Mouse (Mus musculus) midbrain, embryonic 14.5 days (tissue): ENCODE measurements around the gene Phkb. TPM values are rescaled to one million over a fixed set of nuclear protein-coding genes. Genes with fewer than 3 reads are reported as not detected.

Source experiments
- ATAC-seq: fragments of 200-750 bp; cut with Nextera tagmentation; 2 replicates; pipeline ENCODE4 v1.8.0; 2017; ENCODE audit warnings: moderate number of reproducible peaks, moderate library complexity; ENCODE audit not compliant: low FRiP score, low TSS enrichment
- DNase-seq: peaks from one replicate; pipeline ENCODE4 v3.0.0-alpha.2; 2015
- H3K27ac ChIP-seq: fragments of 300-500 bp; sonication (generic); replicated peaks from 2 replicates; pipeline ENCODE4 v1.5.1; 2014; ENCODE audit warnings: mild to moderate bottlenecking, low read depth, low read length, moderate library complexity
- H3K27me3 ChIP-seq: fragments of 300-500 bp; sonication (generic); 2 replicates; pipeline ENCODE4 v1.6.1; 2014; ENCODE audit warnings: low read length, control low read depth, mixed read lengths; ENCODE audit not compliant: control insufficient read depth, insufficient read depth
- H3K36me3 ChIP-seq: fragments of 300-500 bp; sonication (generic); 2 replicates; pipeline ENCODE4 v1.6.1; 2014; ENCODE audit warnings: low read length, control low read depth; ENCODE audit not compliant: control insufficient read depth, insufficient read depth
- H3K4me1 ChIP-seq: fragments of 300-500 bp; sonication (generic); 2 replicates; pipeline ENCODE4 v1.6.1; 2014; ENCODE audit warnings: mild to moderate bottlenecking, antibody characterized with exemption, low read length, control low read depth; ENCODE audit not compliant: control insufficient read depth, insufficient read depth
- H3K4me2 ChIP-seq: fragments of 300-500 bp; sonication (generic); 2 replicates; pipeline ENCODE4 v1.6.1; 2014; ENCODE audit warnings: mild to moderate bottlenecking, low read length, moderate library complexity
- H3K4me3 ChIP-seq: fragments of 300-500 bp; sonication (generic); replicated peaks from 2 replicates; pipeline ENCODE4 v1.5.1; 2014; ENCODE audit warnings: low read depth, low read length
- H3K9ac ChIP-seq: fragments of 300-500 bp; sonication (generic); replicated peaks from 2 replicates; pipeline ENCODE4 v1.6.1; 2014; ENCODE audit warnings: mild to moderate bottlenecking, low read length, moderate library complexity
- H3K9me3 ChIP-seq: fragments of 300-500 bp; sonication (generic); 2 replicates; pipeline ENCODE4 v1.6.1; 2016; ENCODE audit warnings: low read length, control low read depth, mixed read lengths; ENCODE audit not compliant: control insufficient read depth
- WGBS: fragments of 180-500 bp; shearing (Covaris S2); extraction: QIAGEN DNeasy Blood & Tissue Kit; methylation state at CpG from one replicate; pipeline ENCODE4 v1.1.7; 2014; 5-methylcytosine and 5-hydroxymethylcytosine counted together
- polyA plus RNA-seq: library from polyadenylated mRNA; unstranded; fragments of >200 nt; fragmentation: Nextera tagmentation; extraction: Ambion mirVana; gene quantifications from 2 replicates; pipeline ENCODE4 v1.2.1, GENCODE M21; 2014

The Phkb gene
- polyA plus RNA-seq, 1 experiment from 2014 or later, result 41.3 TPM

GRCm38 (mm10) chr8:85924991-85925390 is 84.2 kb downstream of the Phkb start:
- no peaks in the 10 kb centered on the region for H3K9me3 ChIP-seq
- H3K9ac ChIP-seq, result no peak overlapping the region
- ATAC-seq (no peak), DNase-seq (no peak)
- no peaks in the 10 kb centered on the region for H3K27me3 ChIP-seq
- H3K27ac ChIP-seq, result no peak overlapping the region
- no peak overlapping the region for H3K4me3 ChIP-seq
- no peak overlapping the region for H3K4me2 ChIP-seq
- no peaks in the 10 kb centered on the region for H3K36me3 ChIP-seq
- no peaks in the 10 kb centered on the region for H3K4me1 ChIP-seq

- 95% methylated on average over 1 of the region's 1 CpGs for WGBS
- Histone ChIP-seq H3K9me3 (no peaks in the 10 kb centered on the region), H3K36me3 (no peaks in the 10 kb centered on the region), H3K4me3 (no peak overlapping the region), H3K27me3 (no peaks in the 10 kb centered on the region), H3K4me1 (no peaks in the 10 kb centered on the region), H3K4me2 (no peak overlapping the region), H3K27ac (no peak overlapping the region), H3K9ac (no peak overlapping the region)
- no peak for DNase-seq
- ATAC-seq, result no peak
Measured at GRCm38 (mm10) chr8:85925574-85925973, 84.8 kb downstream of the Phkb start.

DNA sequence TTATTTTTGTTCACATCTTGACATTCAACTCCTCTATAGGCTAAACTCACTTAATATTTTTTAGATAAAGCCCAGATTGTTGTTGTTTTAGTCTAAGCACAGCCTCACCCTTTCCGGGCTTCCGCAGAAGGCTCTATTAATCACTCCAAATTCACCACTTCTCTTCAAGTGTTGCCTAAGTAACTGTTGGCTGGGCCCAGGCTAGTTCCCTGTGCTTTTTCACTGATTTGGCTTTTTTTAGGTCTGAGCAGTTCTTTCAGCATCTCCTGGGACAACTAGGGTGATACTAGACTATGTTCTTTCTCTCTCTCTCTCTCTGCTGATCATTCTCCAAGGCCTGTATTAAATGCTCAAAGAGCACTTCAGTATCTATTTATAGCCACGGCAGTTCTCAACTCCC is 85.3 kb downstream of the Phkb start:
- Histone ChIP-seq H3K4me1 (no peaks in the 10 kb centered on the region), H3K9me3 (no peaks in the 10 kb centered on the region), H3K27ac (no peak overlapping the region), H3K4me3 (no peak overlapping the region), H3K36me3 (no peaks in the 10 kb centered on the region), H3K9ac (no peak overlapping the region), H3K27me3 (no peaks in the 10 kb centered on the region), H3K4me2 (no peak overlapping the region)
- ATAC-seq (no peak), DNase-seq (peak; percentile 19)
- 83% methylated on average over 3 of the region's 3 CpGs for WGBS

- no peaks in the 10 kb centered on the region for H3K36me3 ChIP-seq
- H3K9me3 ChIP-seq, result no peaks in the 10 kb centered on the region
- H3K27ac ChIP-seq, result no peak overlapping the region
- H3K4me1 ChIP-seq, result no peaks in the 10 kb centered on the region
- H3K4me2 ChIP-seq, result no peak overlapping the region
- no peaks in the 10 kb centered on the region for H3K27me3 ChIP-seq
- ATAC-seq, result no peak
- H3K9ac ChIP-seq, result no peak overlapping the region
- no peak for DNase-seq
- WGBS, result 96% methylated on average over 5 of the region's 5 CpGs
- H3K4me3 ChIP-seq, result no peak overlapping the region
Measured at GRCm38 (mm10) chr8:85936148-85936547, 95.4 kb downstream of the Phkb start.

GRCm38 (mm10) chr8:85937343-85937742 is 96.6 kb downstream of the Phkb start:
- DNase-seq (no peak), ATAC-seq (no peak)
- no peak overlapping the region for H3K4me3 ChIP-seq

DNA sequence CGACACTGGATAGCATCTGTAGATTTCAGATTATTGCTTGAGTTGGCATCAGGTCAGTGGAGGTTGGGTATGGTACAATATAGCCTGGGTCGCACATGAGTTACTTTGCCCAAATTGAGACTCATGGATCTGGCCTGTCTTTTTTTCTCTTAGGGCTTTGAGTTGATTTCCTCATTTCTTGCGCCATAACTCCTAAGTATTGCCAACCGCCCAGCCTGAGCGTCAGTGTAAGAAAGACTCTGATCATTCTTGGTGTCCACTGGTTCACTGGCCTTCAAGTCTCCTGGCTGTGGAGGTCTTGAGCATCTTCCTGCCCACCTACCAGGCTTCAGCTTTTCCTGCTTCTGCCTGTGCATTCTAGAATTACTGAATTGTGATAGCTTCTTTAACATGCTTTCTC is 104.1 kb downstream of the Phkb start:
- Histone ChIP-seq H3K9me3 (no peaks in the 10 kb centered on the region), H3K9ac (no peak overlapping the region), H3K4me1 (no peaks in the 10 kb centered on the region), H3K4me2 (no peak overlapping the region), H3K36me3 (no peaks in the 10 kb centered on the region), H3K4me3 (no peak overlapping the region), H3K27ac (no peak overlapping the region), H3K27me3 (no peaks in the 10 kb centered on the region)
- DNase-seq, result no peak
- ATAC-seq, result no peak
- 97% methylated on average over 5 of the region's 5 CpGs for WGBS

More at GRCm38 (mm10) chr8:85937343-85937742, 96.6 kb downstream of the Phkb start:
- H3K4me2 ChIP-seq, result no peak overlapping the region
- no peak overlapping the region for H3K27ac ChIP-seq
- no peaks in the 10 kb centered on the region for H3K9me3 ChIP-seq
- no peak overlapping the region for H3K9ac ChIP-seq
- 93% methylated on average over 7 of the region's 7 CpGs for WGBS
- no peaks in the 10 kb centered on the region for H3K36me3 ChIP-seq
- H3K27me3 ChIP-seq, result no peaks in the 10 kb centered on the region
- no peaks in the 10 kb centered on the region for H3K4me1 ChIP-seq

- Histone ChIP-seq H3K27ac (no peak overlapping the region), H3K9ac (no peak overlapping the region), H3K4me2 (no peak overlapping the region), H3K27me3 (no peaks in the 10 kb centered on the region), H3K36me3 (0 out of 2 replicates have a peak, but pooled peaks cover 5% of the 10 kb centered on the region), H3K9me3 (no peaks in the 10 kb centered on the region), H3K4me3 (no peak overlapping the region), H3K4me1 (no peaks in the 10 kb centered on the region)
- ATAC-seq (no peak), DNase-seq (no peak)
- 92% methylated on average over 2 of the region's 2 CpGs for WGBS
Measured at GRCm38 (mm10) chr8:85958391-85958790, 117.6 kb downstream of the Phkb start.

DNA sequence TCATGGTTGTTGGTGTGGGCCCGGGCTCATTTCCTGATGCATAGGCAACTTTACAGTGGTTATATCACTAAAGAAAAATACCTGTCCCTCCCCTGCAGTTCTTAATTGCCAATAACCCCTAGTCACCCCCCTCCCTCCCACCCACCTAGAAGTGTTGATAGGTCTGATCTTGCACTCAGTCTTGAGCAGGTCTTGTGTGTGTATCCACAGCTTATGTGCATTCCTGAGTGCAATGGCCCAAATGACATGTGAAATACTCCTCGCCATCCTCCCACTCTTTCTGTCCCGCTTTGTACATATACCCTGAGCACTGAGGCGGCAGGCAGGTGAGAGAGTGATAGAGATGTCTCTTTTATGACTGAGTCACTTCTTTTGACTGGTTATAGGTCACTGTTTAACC is 119.1 kb downstream of the Phkb start:
- WGBS, result 97% methylated on average over 4 of the region's 4 CpGs

DNA sequence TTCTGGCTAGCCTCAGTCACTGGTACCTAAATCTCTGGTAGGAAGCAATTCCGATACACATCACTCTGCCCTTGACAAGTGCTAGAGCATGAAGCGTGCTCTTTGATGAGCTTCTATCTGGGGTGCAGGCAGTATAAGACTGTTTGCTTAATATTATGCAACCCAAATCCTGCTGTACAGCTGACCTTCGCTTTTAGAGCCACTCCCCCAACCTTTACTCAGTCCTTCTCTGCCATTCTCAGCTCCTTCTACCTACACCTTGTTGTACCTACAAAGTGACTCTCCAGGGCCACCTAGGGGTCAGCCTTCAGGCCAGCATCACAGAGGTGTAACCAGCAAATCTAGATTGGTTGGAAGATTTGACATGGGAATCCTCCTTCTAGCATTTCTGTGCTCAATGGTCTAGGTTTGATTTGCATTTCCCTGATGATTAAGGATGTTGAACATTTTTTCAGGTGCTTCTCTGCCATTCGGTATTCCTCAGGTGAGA is 136.9 kb downstream of the Phkb start:
- WGBS, result 98% methylated on average over 4 of the region's 4 CpGs
- no peak overlapping the region for H3K4me2 ChIP-seq
- H3K4me3 ChIP-seq, result no peak overlapping the region
- H3K9ac ChIP-seq, result no peak overlapping the region
- H3K9me3 ChIP-seq, result peaks cover 3% of the 10 kb centered on the region; the same call in 1 of the 2 replicates
- no peaks in the 10 kb centered on the region for H3K36me3 ChIP-seq
- H3K27me3 ChIP-seq, result no peaks in the 10 kb centered on the region
- no peak overlapping the region for H3K27ac ChIP-seq
- no peak for DNase-seq
- H3K4me1 ChIP-seq, result no peaks in the 10 kb centered on the region
- no peak for ATAC-seq

More for the DNA sequence above, 119.1 kb downstream of the Phkb start:
- no peaks in the 10 kb centered on the region for H3K27me3 ChIP-seq
- no peak overlapping the region for H3K27ac ChIP-seq
- no peak overlapping the region for H3K9ac ChIP-seq
- no peaks in the 10 kb centered on the region for H3K9me3 ChIP-seq
- H3K4me3 ChIP-seq, result no peak overlapping the region
- DNase-seq (no peak), ATAC-seq (no peak)
- H3K36me3 ChIP-seq, result 0 out of 2 replicates have a peak, but pooled peaks cover 5% of the 10 kb centered on the region
- no peak overlapping the region for H3K4me2 ChIP-seq
- H3K4me1 ChIP-seq, result no peaks in the 10 kb centered on the region
